Mouse (Mus musculus): ENCODE results near the gene Sirt7.

DNA sequence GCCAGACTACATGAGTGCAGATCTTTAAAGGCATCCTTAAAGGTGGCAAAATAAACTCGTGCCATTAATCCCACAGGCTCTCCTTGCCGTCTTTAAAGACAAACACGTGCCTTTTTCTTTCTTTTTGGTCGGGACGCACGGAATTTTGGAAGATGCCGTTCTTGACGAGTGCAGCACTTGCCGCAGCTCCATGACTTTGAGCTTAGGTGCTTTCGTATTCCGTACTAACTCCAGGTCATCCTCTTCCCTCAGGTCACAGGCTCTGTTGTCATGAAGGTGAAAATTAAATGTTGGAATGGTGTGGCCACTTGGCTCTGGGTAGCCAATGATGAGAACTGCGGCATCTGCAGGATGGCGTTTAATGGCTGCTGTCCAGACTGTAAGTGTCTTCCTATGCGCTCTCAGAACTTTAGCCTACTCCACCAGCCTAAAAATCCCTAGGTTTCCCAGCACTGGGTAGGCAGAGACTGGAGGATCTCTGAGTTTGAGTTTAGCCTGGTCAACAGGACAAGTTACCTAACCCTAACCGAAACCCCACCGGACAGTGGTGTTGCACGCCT lies 26.0 kb downstream of the Sirt7 start:
- TF ChIP-seq CTCF (IDR thresholded peaks at IDR 0.05; ENCODE audit: low read depth), result no peak
- no peak for TF ChIP-seq EP300 (optimal IDR thresholded peaks at IDR 0.05)

Data from stomach, postnatal 0 days (tissue).